Mouse (Mus musculus) embryonic fibroblast, embryonic 13.5 days (primary cell): ENCODE data around the gene Cmbl.

Source experiments
- CTCF ChIP-seq: IDR thresholded peaks from 2 replicates; pipeline ENCODE4 v1.5.1; 2011; ENCODE audit warnings: mild to moderate bottlenecking, control low read depth, low read length, moderate library complexity, borderline replicate concordance; ENCODE audit not compliant: insufficient read depth
- POLR2A ChIP-seq: IDR thresholded peaks from 2 replicates; pipeline ENCODE4 v1.6.1; 2011; ENCODE audit warnings: low read depth, mild to moderate bottlenecking, control low read depth, low read length, moderate library complexity

- no peak for TF ChIP-seq POLR2A
- no peak for TF ChIP-seq CTCF
Measured at GRCm38 (mm10) chr15:31636091-31636595, 71.0 kb downstream of the Cmbl start.
